24 mouse cellular contexts compared by ENCODE assay signal in the genomic region with DNA sequence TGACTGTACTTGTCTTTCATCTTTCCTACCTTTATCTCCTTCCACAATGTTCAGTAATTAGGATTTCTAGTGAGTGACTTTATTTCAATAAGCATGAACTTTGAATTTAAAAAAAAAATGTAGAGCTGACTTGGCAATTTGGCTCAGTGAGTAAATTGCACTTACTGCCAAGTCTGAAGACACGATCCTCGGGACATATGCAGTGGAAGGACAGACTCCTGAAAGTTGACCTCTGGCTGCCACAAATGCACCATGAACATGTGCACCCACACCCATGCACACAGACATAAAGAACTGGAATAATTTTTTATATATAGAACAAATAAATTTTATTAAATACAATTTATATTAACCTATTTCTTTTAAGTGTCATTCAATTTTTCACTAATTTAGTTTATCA. TPM values are rescaled to one million over a fixed set of nuclear protein-coding genes. Genes with fewer than 3 reads are reported as not detected.
DNase-seq lines count a peak whose midpoint lies in the region; TF ChIP-seq lines count a peak whose summit lies in the region.
"Had no signal": no experiment of that assay in that cellular context is flagged by ENCODE, and none has a peak within 500 bp of the region (broad histone marks: within the 10 kb centered on the region; RNA-seq: fewer than 3 reads in every experiment).

No protein-coding gene starts in this region.

- no peak for TF ChIP-seq EP300 in heart, adult 2 months (IDR thresholded peaks at IDR 0.05; ENCODE audit: insufficient read depth, low read depth, low read length)

- H3K36me3 ChIP-seq in heart, adult 2 months (ENCODE audit: control insufficient read depth, insufficient read depth, low read length) = no peaks in the 10 kb centered on the region
- H3K36me3 ChIP-seq in liver, adult 2 months (ENCODE audit: control insufficient read depth, insufficient read depth, low read length) = no peaks in the 10 kb centered on the region
- H3K36me3 ChIP-seq: embryonic facial prominence, embryonic 13.5 days; embryonic facial prominence, embryonic 15.5 days; G1E had no signal

- no peaks in the 10 kb centered on the region for H3K79me2 ChIP-seq in heart, adult 2 months (replicated peaks; ENCODE audit: control insufficient read depth, insufficient read depth, low read length)
- no peaks in the 10 kb centered on the region for H3K79me2 ChIP-seq in liver, adult 2 months (ENCODE audit: control insufficient read depth, insufficient read depth, low read length)

- no peaks in the 10 kb centered on the region for H3K4me1 ChIP-seq in heart, adult 2 months (ENCODE audit: control insufficient read depth, insufficient read depth, low read length)
- no peaks in the 10 kb centered on the region for H3K4me1 ChIP-seq in liver, adult 2 months (ENCODE audit: control insufficient read depth, insufficient read depth, low read length)
- H3K4me1 ChIP-seq: embryonic facial prominence, embryonic 13.5 days; embryonic facial prominence, embryonic 15.5 days had no signal

- peak; percentile 59 for DNase-seq in heart, adult 11 months
- DNase-seq in heart, adult 2 months = no peak
- peak; percentile 4 for DNase-seq in liver, adult 2 months (ENCODE audit: extremely low read depth, low read depth, low spot score)
- DNase-seq in liver = no peak
- DNase-seq in right cerebral cortex, postnatal 36 days (ENCODE audit: low spot score in 2 of 2) = no peak
- DNase-seq: adrenal gland, adult 2 months; adrenal gland, postnatal 10 days; adrenal gland, postnatal 25 days; B cell, adult 2 months; cerebellum, adult 11 months; cerebellum, adult 18-20 months; cerebellum, adult 8-10 months; cerebellum, adult 9-11 months; cerebellum, postnatal 14 days; cerebellum, postnatal 36 days; embryo, embryonic 11 days had no signal

- 63% methylated on average over 2 of the region's 2 CpGs for whole genome bisulfite sequencing in heart, adult 2 months
- WGBS in liver, adult 2 months = 25% methylated on average over 2 of the region's 2 CpGs

- H3K9ac ChIP-seq in heart, adult 2 months (ENCODE audit: low read depth, low read length) = no peak overlapping the region
- H3K9ac ChIP-seq in liver, adult 2 months (ENCODE audit: low read depth, low read length) = no peak overlapping the region
- H3K9ac ChIP-seq: embryonic facial prominence, embryonic 13.5 days; embryonic facial prominence, embryonic 15.5 days; forebrain, embryonic 12.5 days had no signal

- H3K4me3 ChIP-seq in heart, adult 2 months = no peak overlapping the region
- no peak overlapping the region for H3K4me3 ChIP-seq in liver, adult 2 months (ENCODE audit: insufficient read depth, low read depth, low read length)
- H3K4me3 ChIP-seq: embryonic facial prominence, embryonic 13.5 days; embryonic facial prominence, embryonic 15.5 days; erythroblast, embryonic 14.5 days; forebrain, embryonic 10.5 days; forebrain, embryonic 12.5 days had no signal

- no peaks in the 10 kb centered on the region for H3K27me3 ChIP-seq in heart, adult 2 months (ENCODE audit: control insufficient read depth, insufficient read depth, low read length)
- no peaks in the 10 kb centered on the region for H3K27me3 ChIP-seq in liver, adult 2 months (ENCODE audit: control insufficient read depth, insufficient read depth, low read length)
- H3K27me3 ChIP-seq: CH12.LX; embryonic facial prominence, embryonic 13.5 days; embryonic facial prominence, embryonic 15.5 days; forebrain, embryonic 12.5 days had no signal

- no peak overlapping the region for H3K27ac ChIP-seq in heart, adult 2 months
- H3K27ac ChIP-seq in liver, adult 2 months (replicated peaks; ENCODE audit: insufficient read depth, low read depth, low read length) = no peak overlapping the region
- H3K27ac ChIP-seq: embryonic facial prominence, embryonic 13.5 days; embryonic facial prominence, embryonic 15.5 days; forebrain, embryonic 10.5 days; forebrain, embryonic 12.5 days had no signal

- TF ChIP-seq CTCF in heart, adult 2 months (IDR thresholded peaks at IDR 0.05) = no peak
- no peak for TF ChIP-seq CTCF in liver, adult 2 months (IDR thresholded peaks at IDR 0.05; ENCODE audit: low read depth, low read length)

- no peak for TF ChIP-seq POLR2A in heart, adult 2 months (IDR thresholded peaks at IDR 0.05; ENCODE audit: insufficient read depth, low read depth, low read length)
- no peak for TF ChIP-seq POLR2A in liver, adult 2 months (IDR thresholded peaks at IDR 0.05; ENCODE audit: extremely low read depth, insufficient read depth, low read length)

- intact Hi-C loops in heart, adult 2 months (cut with DNase I) = no loop called here

RNA-seq across cellular contexts. Expression of gene Sgce, which starts 29.7 kb away (rescaled TPM):
- total RNA-seq in heart, adult 2 months (2021) = 10 to 100 TPM; 19.4 to 19.5 TPM
- 12.5 and 19.7 TPM in 2 replicates for polyA plus RNA-seq in heart, adult 2 months (2012; rRNA removed)
- total RNA-seq in liver, adult 2 months (2014; rRNA removed) = 6.1 and 9.3 TPM in 2 replicates
- polyA plus RNA-seq in liver, adult 2 months (2012; rRNA removed) = 1.6 TPM in 2 replicates
- total RNA-seq: CH12.LX had no signal
- polyA plus RNA-seq: erythroblast, embryonic 14.5 days; G1E had no signal

RNA-seq across cellular contexts. Expression of gene Peg10, which starts 29.8 kb away (rescaled TPM):
- 1 to 10 TPM; 1.0 to 1.1 TPM for total RNA-seq in heart, adult 2 months (2021)
- polyA plus RNA-seq in heart, adult 2 months (2012; rRNA removed) = 0.55 and 0.85 TPM in 2 replicates
- 0.09 and 0.67 TPM in 2 replicates for total RNA-seq in liver, adult 2 months (2014; rRNA removed)
- polyA plus RNA-seq in liver, adult 2 months (2012; rRNA removed) = 0.02 and 0.07 TPM in 2 replicates
- total RNA-seq: CH12.LX had no signal
- polyA plus RNA-seq: CD4-positive, CD25-positive, alpha-beta regulatory T cell, adult 4 months; G1E had no signal

Comparison
In these comparisons a context has a peak if more than half of its experiments do, and no peak if none do; other contexts are left out.
1. DNase-seq: peak in heart, adult 11 months (single experiment) and liver, adult 2 months (single experiment); none in heart, adult 2 months (0 of 2), liver (single experiment) and right cerebral cortex, postnatal 36 days (0 of 2).